Mouse (Mus musculus): ENCODE measurements around the gene Cabp5. TPM values are rescaled to one million over a fixed set of nuclear protein-coding genes. Genes with fewer than 3 reads are reported as not detected.

Gene Cabp5
- polyA plus RNA-seq (2015; fragmentation: Nextera tagmentation; extraction: Ambion mirVana): not detected in 2 replicates

DNA sequence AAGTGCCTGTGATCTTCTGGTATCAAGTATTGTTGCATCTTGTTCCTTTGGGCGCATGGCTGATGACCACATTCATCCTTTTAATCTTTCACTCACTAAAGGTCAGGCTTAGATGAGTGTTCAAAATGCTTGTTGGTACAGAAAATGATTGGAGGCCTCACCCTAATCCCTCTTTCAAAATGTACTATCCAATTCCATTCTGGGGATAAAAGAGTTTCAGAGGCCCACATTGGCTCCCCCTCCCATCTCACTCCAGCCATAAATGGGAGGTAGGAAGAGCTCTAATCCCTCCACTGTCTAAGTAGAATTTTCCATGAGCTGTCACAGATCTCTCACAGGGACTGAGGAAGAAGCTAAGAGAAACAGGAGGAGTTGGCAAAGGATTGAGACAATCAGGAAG, at the start of gene Cabp5:
Gene Cabp5, plus strand, starts transcription at position 301 of the 400 bp plus-strand sequence.

DNA sequence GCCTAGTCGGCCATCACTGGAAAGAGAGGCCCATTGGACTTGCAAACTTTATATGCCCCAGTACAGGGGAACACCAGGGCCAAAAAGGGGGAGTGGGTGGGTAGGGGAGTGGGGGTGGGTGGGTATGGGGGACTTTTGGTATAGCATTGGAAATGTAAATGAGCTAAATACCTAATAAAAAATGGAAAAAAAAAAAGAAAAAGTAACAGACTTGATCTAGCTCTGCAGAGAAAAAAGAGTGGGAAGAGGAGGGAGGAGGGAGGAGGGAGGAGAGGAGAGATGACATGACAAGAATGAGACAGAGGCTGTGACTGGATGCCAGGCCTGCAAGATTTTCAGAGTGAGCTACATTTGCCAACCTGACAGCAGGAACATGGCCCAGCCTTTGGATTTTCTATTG, 52.6 kb downstream of the Cabp5 start, which contains the start of gene Bsph1:
Gene Bsph1, plus strand, starts transcription at position 301 of the 400 bp plus-strand sequence.

Other genes with a start within 250 kb of the Cabp5 start
- not detected in 2 replicates for gene Vmn1r88, start 238.6 kb upstream of the Cabp5 start, polyA plus RNA-seq (2015; fragmentation: Nextera tagmentation; extraction: Ambion mirVana)
- gene Vmn1r89, start 185.1 kb upstream of the Cabp5 start, polyA plus RNA-seq (2015; fragmentation: Nextera tagmentation; extraction: Ambion mirVana): not detected in 2 replicates
- gene Lig1, start 120.8 kb upstream of the Cabp5 start, polyA plus RNA-seq (2015; fragmentation: Nextera tagmentation; extraction: Ambion mirVana): 16.4 and 21.9 TPM in 2 replicates
- gene Zswim9, start 119.4 kb upstream of the Cabp5 start, polyA plus RNA-seq (2015; fragmentation: Nextera tagmentation; extraction: Ambion mirVana): 4.2 and 4.8 TPM in 2 replicates
- 0.13 and 0.31 TPM in 2 replicates for gene Pla2g4c, start 73.5 kb upstream of the Cabp5 start, polyA plus RNA-seq (2015; fragmentation: Nextera tagmentation; extraction: Ambion mirVana)
- not detected in 2 replicates for gene Bsph1, start 52.7 kb downstream of the Cabp5 start, polyA plus RNA-seq (2015; fragmentation: Nextera tagmentation; extraction: Ambion mirVana)
- not detected in 2 replicates for gene Bsph2, start 172.9 kb downstream of the Cabp5 start, polyA plus RNA-seq (2015; fragmentation: Nextera tagmentation; extraction: Ambion mirVana)
- not detected in 2 replicates for gene Sult2a5, start 225.8 kb downstream of the Cabp5 start, polyA plus RNA-seq (2015; fragmentation: Nextera tagmentation; extraction: Ambion mirVana)